Mouse (Mus musculus) embryonic fibroblast, embryonic 13.5 days (primary cell): ENCODE results near the gene Mov10. TPM values are rescaled to one million over a fixed set of nuclear protein-coding genes. Genes with fewer than 3 reads are reported as not detected.

Source experiments
- H3K27ac ChIP-seq: 2 replicates; pipeline ENCODE4 v1.5.1; 2012; ENCODE audit warnings: low read length, control low read depth, inconsistent platforms; ENCODE audit not compliant: insufficient read depth
- H3K4me1 ChIP-seq: 2 replicates; pipeline ENCODE4 v1.6.1; 2011; ENCODE audit warnings: low read length; ENCODE audit not compliant: control insufficient read depth, insufficient read depth
- H3K4me3 ChIP-seq: 2 replicates; pipeline ENCODE4 v1.5.1; 2011; ENCODE audit warnings: mild to moderate bottlenecking, control low read depth, low read length; ENCODE audit not compliant: insufficient read depth
- CTCF ChIP-seq: IDR thresholded peaks from 2 replicates; pipeline ENCODE4 v1.5.1; 2011; ENCODE audit warnings: mild to moderate bottlenecking, control low read depth, low read length, moderate library complexity, borderline replicate concordance; ENCODE audit not compliant: insufficient read depth
- POLR2A ChIP-seq: IDR thresholded peaks from 2 replicates; pipeline ENCODE4 v1.6.1; 2011; ENCODE audit warnings: low read depth, mild to moderate bottlenecking, control low read depth, low read length, moderate library complexity
- polyA plus RNA-seq: library from polyadenylated mRNA; stranded (reverse); fragments of >200 nt; gene quantifications from 2 replicates; pipeline ENCODE4 v1.2.4, GENCODE M21; 2011; ENCODE audit warnings: low read depth; ENCODE audit not compliant: missing spikeins, insufficient read length

Gene Mov10
- polyA plus RNA-seq, 1 experiment = 21.3 TPM

DNA sequence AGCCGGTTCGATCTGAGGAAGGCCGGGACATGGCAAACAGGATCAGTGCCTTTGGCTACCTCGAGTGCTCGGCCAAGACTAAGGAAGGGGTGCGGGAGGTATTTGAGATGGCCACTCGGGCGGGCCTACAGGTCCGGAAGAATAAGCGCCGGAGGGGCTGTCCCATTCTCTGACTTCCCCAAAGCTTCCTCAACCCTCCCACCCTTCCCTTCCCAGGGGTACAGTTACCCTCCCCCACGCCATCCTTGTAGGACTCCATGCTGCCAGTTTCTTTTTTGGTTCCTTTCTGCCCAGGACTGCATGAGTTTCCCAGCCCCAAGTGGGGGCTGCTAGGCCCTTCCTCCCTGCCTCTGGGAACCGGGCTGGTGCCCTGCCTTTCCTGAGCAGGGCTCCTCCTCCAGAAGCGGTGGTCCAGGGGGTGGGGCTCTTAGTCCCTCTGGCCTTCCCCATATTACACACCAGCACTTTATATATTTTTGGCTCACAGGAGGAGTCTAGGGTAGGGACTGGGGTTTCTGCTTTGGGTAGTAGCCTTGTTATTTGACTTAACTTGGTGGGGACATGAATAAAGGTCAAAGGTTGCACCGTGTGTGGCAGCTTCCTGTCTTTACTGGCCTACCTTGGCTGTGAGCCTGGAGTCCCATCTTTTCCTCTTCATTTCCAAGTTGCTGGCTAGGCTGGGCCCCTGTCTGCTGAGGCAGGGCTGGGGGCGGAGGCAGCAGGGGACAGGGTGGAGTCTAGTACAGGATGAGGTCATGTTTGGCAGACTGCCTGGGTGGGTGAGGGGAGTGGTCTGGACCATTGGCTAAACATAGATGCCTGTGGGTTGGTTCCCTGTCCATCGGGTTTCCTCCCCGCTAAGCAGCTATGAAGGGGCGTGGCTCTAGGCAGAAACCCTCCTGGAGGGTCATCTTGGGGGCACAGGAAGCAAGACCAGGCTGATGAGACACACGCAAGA, 24.2 kb downstream of the Mov10 start:
- Histone ChIP-seq H3K4me3 (no peak overlapping the region), H3K27ac (peak overlapping the region; percentile 29; the same call in 1 of the 2 replicates), H3K4me1 (peaks cover 22% of the 10 kb centered on the region)
- TF ChIP-seq CTCF (no peak), POLR2A (no peak)

DNA sequence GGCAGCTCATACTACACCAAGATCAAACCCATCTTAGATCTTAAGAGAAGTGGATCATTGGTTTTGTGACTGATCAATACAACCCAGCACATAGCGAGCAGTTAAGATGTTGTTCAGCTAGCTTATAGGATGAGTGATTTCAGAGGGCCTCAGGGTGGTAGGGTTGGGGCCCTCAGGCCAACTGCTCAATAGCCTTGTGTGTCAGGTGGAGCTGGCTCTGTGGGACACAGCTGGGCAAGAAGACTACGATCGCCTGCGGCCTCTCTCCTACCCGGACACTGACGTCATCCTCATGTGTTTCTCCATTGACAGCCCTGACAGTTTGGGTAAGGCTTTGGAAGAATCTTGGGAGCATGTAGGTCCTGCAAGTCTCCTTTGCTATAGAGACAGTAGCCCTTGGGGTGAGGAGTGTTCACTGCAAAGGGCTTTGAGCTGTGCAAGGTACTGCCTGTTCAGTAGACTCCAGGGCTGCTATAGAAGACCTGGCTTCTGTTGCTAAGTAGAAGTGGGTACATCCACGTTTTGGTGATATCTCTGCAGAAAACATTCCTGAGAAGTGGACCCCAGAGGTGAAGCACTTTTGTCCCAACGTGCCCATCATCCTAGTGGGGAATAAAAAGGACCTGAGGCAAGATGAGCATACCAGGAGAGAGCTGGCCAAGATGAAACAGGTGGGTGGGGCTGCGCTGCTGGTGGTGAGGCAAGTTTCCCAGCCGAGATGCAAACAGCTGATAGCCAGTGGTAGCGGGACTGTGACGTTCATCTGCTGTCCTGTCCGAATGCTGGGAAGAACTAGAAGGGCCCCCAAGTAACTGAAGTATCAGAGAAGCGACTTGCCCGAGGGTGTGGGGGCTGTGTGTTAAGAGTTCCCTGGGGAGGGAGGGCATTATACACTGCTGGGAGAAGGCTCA, 25.7 kb downstream of the Mov10 start:
- Histone ChIP-seq H3K4me3 (no peak overlapping the region), H3K27ac (no peak overlapping the region), H3K4me1 (peaks cover 22% of the 10 kb centered on the region)
- TF ChIP-seq POLR2A (no peak), CTCF (no peak)

DNA sequence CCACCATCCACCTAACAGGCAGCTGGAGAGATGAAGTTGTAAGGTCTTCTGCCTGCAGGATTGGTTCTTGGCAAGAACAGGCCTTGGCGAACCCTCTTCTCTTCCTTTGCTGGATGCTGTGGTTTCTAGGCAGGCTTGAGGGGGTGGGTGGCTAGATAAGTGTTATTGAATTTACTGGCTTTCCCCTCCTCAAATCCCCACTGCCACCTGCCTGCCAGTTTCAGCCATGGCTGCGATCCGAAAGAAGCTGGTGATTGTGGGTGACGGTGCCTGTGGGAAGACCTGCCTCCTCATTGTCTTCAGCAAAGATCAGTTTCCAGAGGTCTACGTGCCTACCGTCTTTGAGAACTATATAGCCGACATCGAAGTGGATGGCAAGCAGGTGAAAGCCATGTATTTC, 26.7 kb downstream of the Mov10 start:
- Histone ChIP-seq H3K4me1 (peaks cover 22% of the 10 kb centered on the region), H3K4me3 (peak overlapping the region; percentile 99; the same call in 1 of the 2 replicates), H3K27ac (no peak overlapping the region)
- TF ChIP-seq CTCF = no peak
- no peak for TF ChIP-seq POLR2A

DNA sequence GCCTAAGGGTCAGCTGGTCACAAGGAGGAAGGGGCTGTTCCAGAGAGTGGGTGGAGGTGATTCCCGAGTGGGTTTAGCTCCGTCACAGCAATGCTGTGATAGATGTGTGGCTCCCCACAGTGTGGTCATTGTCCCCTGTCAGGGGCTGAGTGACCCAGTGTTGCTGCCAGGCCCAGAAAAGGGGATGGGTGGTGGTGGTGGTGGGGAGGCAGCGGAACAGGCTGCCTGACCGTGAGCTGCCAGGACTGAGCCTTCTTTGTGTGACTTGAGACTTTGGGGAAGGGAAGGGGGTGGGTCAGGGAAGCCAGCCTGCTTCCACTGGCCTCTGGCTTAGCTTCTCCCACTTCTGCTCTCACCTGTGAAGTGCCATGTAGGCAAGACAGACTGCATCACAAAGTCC, 27.3 kb downstream of the Mov10 start:
- no peak for TF ChIP-seq CTCF
- peak; percentile 3; the same call in 1 of the 2 replicates for TF ChIP-seq POLR2A
- Histone ChIP-seq H3K4me3 (peak overlapping the region; percentile 99), H3K27ac (peak overlapping the region; percentile 89), H3K4me1 (peaks cover 22% of the 10 kb centered on the region)

DNA sequence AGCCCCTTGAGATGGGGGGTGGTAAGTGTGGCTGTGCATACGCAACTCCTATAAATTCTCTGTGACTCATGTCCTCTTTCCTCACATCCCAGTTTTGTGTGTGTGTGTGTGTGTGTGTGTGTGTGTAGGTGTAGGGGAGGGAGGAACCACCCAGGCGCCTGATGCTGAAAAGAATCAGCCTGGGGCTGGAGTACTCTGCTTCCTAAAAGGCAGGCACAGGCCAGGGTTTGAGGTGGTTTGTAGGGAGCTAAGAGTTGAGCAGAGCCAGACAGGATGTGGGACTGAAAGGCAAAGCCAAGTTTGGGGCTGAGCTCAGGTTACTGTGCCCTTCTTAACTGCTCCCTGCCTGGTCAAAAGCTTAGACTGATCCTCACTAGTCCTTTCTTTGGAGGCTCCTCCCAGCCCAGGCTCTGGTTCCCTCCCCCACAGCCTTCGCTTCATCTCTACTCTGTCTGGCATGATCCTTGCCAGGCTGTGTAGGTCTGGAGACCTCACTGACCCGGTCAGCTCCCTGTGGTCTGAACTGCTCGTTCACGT, 27.9 kb downstream of the Mov10 start:
- Histone ChIP-seq H3K4me3 (peak overlapping the region; percentile 99), H3K4me1 (peaks cover 18% of the 10 kb centered on the region), H3K27ac (peak overlapping the region; percentile 89)
- TF ChIP-seq CTCF = no peak
- TF ChIP-seq POLR2A = peak; percentile 84

DNA sequence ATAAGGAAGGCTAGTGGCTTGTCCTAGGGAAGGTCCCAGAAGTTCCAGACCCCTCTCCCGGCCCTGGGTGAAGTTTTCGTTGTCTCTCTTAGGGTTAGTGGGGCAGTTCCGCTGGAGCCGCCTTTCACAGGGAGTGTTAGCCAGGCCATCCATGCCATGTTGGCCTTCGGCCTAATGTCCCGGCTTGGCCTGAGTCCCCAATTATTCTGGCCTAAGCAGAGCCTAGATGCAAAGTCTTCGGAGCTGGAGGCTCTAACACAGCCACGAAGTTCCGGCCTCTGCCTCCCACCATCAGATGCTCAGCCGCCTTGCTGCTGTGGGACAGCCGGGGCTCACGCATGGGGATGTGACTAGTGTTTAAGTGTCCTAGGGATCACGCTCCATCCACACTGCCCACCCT, 28.5 kb downstream of the Mov10 start:
- H3K4me1 ChIP-seq = peaks cover 17% of the 10 kb centered on the region
- TF ChIP-seq CTCF (no peak), POLR2A (no peak)
- peak overlapping the region; percentile 99 for H3K4me3 ChIP-seq
- peak overlapping the region; percentile 89 for H3K27ac ChIP-seq

DNA sequence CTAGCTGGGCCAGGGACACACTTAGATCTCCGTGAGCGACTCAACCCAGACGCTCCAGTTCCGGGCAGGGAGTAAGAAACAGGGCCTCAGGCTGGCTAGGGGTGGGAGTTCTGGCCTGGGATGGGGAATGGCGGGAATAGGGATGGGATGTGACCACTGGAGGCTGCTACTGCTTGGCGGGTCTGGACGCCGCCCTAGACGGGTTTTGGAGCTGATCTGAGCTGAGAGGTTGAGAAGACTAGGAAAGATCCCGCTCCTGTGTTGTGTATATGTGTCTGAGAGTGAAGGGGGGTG, 29.1 kb downstream of the Mov10 start:
- H3K4me1 ChIP-seq = peaks cover 17% of the 10 kb centered on the region
- TF ChIP-seq POLR2A (no peak; the same call in 1 of the 2 replicates), CTCF (no peak)

DNA sequence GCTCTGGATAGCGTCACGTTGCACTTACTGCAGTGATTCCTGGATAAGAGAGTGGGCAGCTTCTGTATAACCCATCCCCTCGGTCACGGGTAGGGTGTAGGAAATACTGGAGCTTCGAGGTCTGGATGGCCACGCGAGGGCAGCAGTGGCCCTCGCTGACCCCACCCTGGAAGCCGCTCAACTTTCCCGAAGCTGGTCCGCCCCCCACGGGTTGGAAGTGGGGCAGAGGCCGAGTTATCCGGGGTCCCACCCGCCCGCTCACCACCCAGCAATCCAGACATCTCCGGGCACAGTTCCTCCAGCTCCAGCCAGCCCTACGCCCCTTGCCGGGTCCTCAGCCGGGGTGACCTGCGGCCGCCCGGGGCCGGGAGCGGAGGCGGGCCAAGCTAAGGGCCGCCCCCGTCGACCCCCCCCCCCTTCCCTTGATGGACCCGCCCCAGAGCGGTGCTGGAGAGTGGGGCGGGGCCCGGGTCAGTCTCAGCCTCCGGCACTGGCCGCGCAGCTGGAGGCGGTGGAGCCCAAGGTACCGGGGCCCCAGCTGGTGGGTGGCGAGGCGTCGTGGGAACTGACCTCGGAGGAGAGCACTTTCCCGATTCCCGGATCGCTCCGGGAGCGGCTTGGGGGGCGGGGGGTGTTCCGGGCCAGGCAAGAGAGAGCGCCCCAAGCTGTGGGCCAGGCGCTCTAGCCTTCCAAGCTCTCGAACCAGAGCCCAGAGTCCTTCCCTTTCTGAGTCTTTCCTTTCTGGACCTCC, 29.6 kb downstream of the Mov10 start:
- H3K4me1 ChIP-seq = peaks cover 15% of the 10 kb centered on the region
- TF ChIP-seq POLR2A = peak; percentile 89
- TF ChIP-seq CTCF = peak; percentile 74
- peak overlapping the region; percentile 99 for H3K4me3 ChIP-seq
- H3K27ac ChIP-seq = peak overlapping the region; percentile 89

More for the DNA sequence above, 29.1 kb downstream of the Mov10 start:
- peak overlapping the region; percentile 99 for H3K4me3 ChIP-seq
- H3K27ac ChIP-seq = peak overlapping the region; percentile 89

DNA sequence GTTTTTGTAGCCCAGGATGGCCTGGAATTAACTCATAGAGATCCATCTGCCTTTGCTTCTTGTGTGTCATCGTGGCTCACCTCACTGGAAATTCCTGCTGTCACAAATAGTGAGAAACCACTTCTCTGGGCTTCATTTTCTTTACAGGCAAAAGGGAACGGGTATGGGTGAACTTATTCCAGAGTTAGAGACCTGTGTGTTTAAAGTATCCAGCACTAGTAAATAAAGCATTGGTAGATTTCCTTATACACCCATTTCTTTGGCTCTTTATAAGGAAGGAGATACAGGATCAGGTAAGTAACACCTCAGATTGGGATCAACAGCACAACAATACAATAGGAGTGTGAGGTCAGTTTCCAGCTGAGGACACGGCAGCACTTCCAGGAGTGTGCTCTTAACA, 30.3 kb downstream of the Mov10 start, which contains the start of gene Rhoc:
TSS of gene Rhoc (plus strand) at position 301 of the 400 bp plus-strand sequence.
- no peak for TF ChIP-seq POLR2A
- TF ChIP-seq CTCF = no peak
- H3K4me3 ChIP-seq = peak within 1 kb of the TSS; percentile 99
- H3K27ac ChIP-seq = peak within 1 kb of the TSS; percentile 89
- peaks cover 14% of the 10 kb centered on the region for H3K4me1 ChIP-seq
